Mouse (Mus musculus): ENCODE data around the gene Get4.

DNA sequence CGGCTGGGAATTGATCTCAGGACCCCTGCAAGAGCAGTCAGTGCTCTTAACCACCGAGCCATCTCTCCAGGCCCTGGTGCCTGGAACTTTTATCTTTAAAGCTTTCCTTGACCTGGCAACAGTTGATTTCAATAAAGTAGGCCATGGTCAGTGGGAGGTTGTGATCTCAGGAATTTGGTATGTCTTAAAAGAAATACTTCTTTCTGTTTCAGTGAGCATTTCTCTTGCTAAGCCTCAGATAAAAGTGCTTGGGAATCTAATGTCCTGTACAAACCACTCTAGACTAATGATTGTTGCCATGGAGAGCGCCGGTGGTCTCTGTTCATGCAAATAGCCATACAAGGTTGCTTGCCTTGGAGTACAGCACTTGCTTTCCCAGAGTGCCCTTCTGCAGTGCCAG, 5.7 kb downstream of the Get4 start:
- no peak for TF ChIP-seq POLR2A (IDR thresholded peaks at IDR 0.05; ENCODE audit: borderline replicate concordance, insufficient read depth, low read length)
- no peak for TF ChIP-seq CTCF (IDR thresholded peaks at IDR 0.05; ENCODE audit: borderline replicate concordance, insufficient read depth, low read depth, low read length)

Data from cerebellum, adult 2 months (tissue).